Mouse (Mus musculus) bone marrow, adult 2 months (tissue): Measurements from ENCODE around the gene Gm45062. TPM values are rescaled to one million over a fixed set of nuclear protein-coding genes. Genes with fewer than 3 reads are reported as not detected.

ENCODE experiments used
- H3K27ac ChIP-seq: fragments of 200-500 bp; 2 replicates; pipeline ENCODE4 v1.5.1; 2012; ENCODE audit warnings: low read depth, mild to moderate bottlenecking, control low read depth, inconsistent platforms, low read length; ENCODE audit not compliant: control insufficient read depth, poor library complexity, insufficient read depth
- H3K4me1 ChIP-seq: fragments of 200-500 bp; 2 replicates; pipeline ENCODE4 v1.6.1; 2011; ENCODE audit warnings: low read length; ENCODE audit not compliant: control insufficient read depth, insufficient read depth
- H3K4me3 ChIP-seq: fragments of 200-500 bp; replicated peaks from 2 replicates; pipeline ENCODE3; 2011; ENCODE audit warnings: mild to moderate bottlenecking, low read depth, low read length, control low read depth; ENCODE audit not compliant: control insufficient read depth
- CTCF ChIP-seq: fragments of 200-500 bp; IDR thresholded peaks from 2 replicates; pipeline ENCODE4 v1.5.1; 2011; ENCODE audit warnings: low read length, control low read depth; ENCODE audit not compliant: control insufficient read depth, insufficient read depth
- POLR2A ChIP-seq: fragments of 200-500 bp; IDR thresholded peaks from 2 replicates; pipeline ENCODE4 v1.6.1; 2011; ENCODE audit warnings: low read depth, mild to moderate bottlenecking, control low read depth, low read length, borderline replicate concordance; ENCODE audit not compliant: control insufficient read depth
- WGBS: fragments of 180-500 bp; shearing (Covaris S2); methylation state at CpG from one replicate; pipeline ENCODE4 v1.1.7; 2018; 5-methylcytosine and 5-hydroxymethylcytosine counted together
- polyA plus RNA-seq: library from polyadenylated mRNA; stranded (reverse); fragments of >200 nt; gene quantifications from 2 replicates; pipeline ENCODE4 v1.2.4, GENCODE M21; 2011; ENCODE audit warnings: low replicate concordance; ENCODE audit not compliant: missing spikeins, insufficient read depth, insufficient read length

Gene Gm45062
- polyA plus RNA-seq, 1 experiment: 4.1 TPM

DNA sequence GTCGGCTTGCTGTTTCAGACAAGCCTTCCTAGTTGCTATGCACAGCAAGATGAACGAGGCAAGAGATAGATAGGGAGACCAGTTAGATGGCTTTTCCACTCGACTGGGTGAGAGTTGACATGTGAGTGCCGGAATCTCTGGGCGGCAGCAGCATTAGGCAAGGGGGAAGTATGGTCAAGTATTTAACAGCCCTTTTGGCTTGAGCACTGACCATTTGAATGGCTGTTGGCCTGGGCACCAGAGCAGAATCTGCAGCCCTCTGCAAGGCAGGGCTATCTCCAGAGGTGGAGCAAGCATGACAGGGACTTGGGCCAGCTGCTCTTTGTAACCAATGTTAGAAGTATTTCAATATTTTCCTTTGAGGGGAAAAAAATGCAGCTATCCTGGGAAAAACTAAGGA, 213.7 kb downstream of the Gm45062 start:
- WGBS: 68% methylated on average over 5 of the region's 5 CpGs
- TF ChIP-seq CTCF (no peak), POLR2A (no peak)

DNA sequence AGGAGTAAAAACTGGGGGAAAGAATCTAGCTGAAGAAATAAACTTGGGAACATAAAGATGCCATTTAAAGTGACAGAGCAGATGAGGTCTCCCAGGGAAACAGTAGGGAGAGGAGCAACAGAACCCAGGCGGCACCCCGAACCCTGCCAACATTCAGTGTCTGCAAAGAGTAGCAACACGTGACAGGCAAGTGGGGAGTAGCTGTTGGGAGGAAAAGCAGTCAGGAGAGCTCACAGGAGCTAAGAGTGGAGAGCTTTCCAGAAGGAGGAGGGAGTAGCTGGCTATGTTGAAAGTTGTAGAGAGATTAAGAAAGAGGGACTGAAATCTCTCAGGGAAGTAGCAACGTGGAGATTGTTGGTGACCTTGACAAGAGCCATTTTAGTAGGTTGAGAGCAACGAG, 214.2 kb downstream of the Gm45062 start:
- TF ChIP-seq POLR2A: no peak
- no peak for TF ChIP-seq CTCF
- 73% methylated on average over 5 of the region's 5 CpGs for WGBS

More for the DNA sequence above, 213.7 kb downstream of the Gm45062 start:
- Histone ChIP-seq H3K4me1 (no peaks in the 10 kb centered on the region), H3K27ac (no peak overlapping the region), H3K4me3 (no peak overlapping the region)

DNA sequence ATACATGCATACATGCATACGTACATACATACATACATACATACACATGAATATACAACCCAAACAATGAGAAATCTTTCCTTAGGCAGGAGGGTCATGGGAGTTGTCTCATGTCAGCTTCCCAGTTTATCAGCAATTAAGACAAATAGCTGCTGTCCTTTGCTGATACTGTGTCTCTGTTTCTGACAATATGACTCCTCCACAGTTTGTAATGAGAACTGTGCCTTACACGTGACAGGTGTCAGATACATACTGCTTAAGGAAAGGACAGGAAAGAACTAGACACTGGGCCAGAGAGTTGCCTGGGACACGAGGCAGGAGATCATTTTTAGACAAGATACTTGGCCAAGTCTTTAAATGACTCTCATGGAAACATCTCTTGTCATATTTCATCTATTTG, 215.1 kb downstream of the Gm45062 start:
- TF ChIP-seq CTCF (no peak), POLR2A (no peak)
- Histone ChIP-seq H3K4me3 (no peak overlapping the region), H3K4me1 (no peaks in the 10 kb centered on the region), H3K27ac (no peak overlapping the region)
- WGBS: 74% methylated on average over 3 of the region's 3 CpGs

More for the DNA sequence above, 214.2 kb downstream of the Gm45062 start:
- Histone ChIP-seq H3K4me3 (no peak overlapping the region), H3K27ac (no peak overlapping the region), H3K4me1 (no peaks in the 10 kb centered on the region)

DNA sequence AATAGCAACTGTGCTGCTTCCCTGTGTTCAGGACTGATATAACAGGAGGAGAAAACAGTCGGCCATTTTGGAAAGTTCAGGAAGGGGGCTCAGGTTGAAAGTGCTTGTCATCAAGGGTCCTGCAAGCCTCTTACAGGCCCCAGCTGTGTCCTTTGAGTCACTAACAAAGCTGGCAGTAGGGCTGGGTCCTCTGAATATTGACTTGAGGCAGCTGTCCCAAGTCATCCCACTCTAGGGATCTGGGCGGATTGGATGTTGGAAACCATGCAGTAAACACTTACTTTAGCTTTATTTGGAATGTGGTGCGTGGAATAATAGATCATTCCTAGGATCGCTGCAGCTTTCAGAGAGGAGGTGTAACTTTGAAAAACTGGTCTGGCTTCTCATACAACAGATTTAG, 215.6 kb downstream of the Gm45062 start:
- 86% methylated on average over 4 of the region's 4 CpGs for WGBS
- Histone ChIP-seq H3K4me1 (no peaks in the 10 kb centered on the region), H3K27ac (no peak overlapping the region), H3K4me3 (no peak overlapping the region)
- no peak for TF ChIP-seq CTCF
- TF ChIP-seq POLR2A: no peak

DNA sequence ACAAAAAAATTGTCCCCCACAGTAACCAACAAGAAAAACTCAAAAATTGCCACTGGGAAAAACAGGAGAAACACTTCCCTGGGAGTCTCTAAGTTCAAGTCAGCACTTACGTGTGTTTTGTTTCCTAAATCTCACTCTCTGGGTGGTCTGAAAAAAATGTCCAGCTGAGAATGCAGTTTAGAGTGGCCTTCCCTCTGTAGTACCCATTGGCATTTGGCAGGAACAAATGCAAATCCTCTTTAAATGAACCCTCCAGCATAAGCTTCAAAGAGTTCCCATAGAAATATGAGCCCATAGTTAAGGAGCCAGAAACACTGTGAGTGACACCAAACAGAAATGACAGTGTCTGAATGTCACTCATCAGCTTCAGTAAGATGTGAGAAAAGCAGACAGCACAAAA, 219.9 kb downstream of the Gm45062 start:
- TF ChIP-seq POLR2A (no peak), CTCF (no peak)
- WGBS: 87% methylated on average over 1 of the region's 1 CpGs

DNA sequence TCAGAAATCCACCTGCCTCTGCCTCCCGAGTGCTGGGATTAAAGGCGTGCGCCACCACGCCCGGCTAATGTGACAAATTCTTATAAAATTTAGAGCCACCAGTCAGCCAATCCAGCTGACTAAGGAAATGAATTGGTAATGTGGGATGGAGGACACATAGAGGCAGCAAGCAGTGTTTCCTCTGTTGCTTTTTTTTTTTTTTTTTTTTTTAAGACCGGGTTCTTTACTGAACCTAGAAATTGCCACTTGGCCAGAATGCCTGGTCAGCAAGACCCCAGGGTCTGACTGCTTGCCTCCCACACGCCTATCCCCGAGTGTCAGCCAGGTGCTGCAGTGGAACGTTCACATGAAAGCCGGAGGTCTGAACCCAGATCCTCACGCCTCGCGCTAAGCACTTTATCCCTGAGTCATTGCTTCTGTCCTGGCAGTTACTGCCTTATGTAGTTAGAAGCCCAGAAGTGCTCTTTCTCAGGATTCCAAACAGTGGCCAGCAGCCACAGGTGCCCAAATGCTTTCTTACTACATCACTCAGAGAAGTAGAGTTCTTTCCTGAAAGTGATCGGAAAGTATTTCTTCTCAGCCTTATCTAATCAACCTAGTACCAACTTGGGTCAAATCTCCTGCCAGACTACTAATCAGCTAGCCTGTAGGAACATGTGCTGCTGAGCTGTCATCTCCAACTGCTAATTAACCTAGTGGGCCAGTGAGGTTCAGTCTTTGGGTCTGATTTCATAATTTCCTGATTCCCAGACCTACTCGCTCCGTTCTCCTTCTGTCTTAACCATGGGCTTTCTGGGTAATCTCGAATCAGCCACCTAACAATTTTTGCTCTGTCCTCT, 225.4 kb downstream of the Gm45062 start:
- Histone ChIP-seq H3K27ac (peak overlapping the region; percentile 79), H3K4me3 (no peak overlapping the region), H3K4me1 (peaks cover 7% of the 10 kb centered on the region)
- 68% methylated on average over 17 of the region's 17 CpGs for WGBS
- no peak for TF ChIP-seq CTCF
- no peak for TF ChIP-seq POLR2A

More for the DNA sequence above, 219.9 kb downstream of the Gm45062 start:
- Histone ChIP-seq H3K4me3 (no peak overlapping the region), H3K27ac (no peak overlapping the region), H3K4me1 (no peaks in the 10 kb centered on the region)

DNA sequence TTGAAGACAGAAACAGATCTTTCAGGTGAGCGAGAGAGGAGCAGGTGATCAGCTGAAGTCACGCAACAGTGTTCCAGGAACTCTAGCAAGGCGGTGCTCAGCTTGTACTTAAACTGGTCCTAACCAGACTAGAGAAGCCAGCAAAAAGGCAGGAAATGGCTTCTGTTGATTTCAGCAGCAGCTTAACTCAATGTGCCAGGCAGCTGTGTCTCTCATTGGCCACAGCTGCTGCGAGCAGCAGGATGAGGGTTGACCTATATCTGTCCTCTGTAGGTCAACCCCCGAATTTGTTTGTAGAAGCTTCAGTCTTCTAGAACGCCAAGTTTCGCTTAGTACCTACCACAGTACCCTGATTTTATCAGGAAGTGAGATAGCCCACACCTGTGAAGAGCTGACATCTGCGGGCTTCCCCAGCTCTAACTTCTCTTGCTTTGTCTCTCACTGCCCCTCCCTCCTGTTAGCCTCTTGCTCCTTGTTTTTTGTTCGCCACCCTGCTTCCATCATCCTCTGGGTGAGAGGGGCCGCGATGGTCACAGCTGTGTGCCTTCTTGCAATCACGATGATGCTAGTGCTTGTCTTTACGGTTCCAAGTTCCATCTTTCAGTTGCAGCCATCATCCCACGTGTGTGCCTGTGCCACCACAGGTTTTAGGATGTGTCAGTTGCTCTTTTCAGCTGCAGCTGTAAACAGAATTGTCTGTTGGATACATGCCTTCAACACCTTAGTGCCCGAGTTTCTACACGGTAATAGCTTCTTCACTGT, 226.3 kb downstream of the Gm45062 start:
- TF ChIP-seq CTCF (no peak), POLR2A (no peak)
- Histone ChIP-seq H3K27ac (peak overlapping the region; percentile 79), H3K4me3 (peak overlapping the region; percentile 3), H3K4me1 (peaks cover 7% of the 10 kb centered on the region)
- WGBS: 55% methylated on average over 16 of the region's 16 CpGs

DNA sequence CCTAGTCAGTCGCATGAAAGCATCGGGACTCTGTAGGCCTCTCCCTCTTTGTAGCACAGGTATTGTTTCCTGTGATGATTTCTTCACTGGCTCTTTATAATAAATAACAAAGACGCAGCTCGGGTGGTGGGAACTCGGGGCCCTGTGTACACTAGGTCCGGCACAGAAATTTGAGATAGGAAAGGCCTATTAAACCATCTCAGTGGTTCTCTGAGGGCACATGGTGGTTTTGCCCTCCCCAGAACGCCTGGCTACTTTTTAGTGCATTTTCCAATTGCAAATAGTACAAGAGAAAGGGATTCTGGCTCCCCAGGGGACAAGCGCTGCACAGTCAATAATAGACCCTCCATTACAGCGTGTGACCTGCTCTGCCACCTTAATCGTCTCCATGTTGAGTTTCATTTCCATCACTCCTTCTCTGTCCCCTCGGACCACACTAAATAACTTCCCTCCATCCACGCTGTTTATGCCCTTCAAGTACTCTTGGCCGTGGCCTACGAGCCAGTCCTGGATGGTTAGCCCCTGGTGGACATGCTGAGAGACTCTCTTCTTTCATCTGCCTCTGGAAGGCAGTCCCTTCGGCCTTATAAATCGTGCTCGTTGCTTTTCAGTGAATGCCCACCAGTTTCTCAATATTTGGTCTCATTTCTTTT, 227.3 kb downstream of the Gm45062 start:
- no peak overlapping the region for H3K4me3 ChIP-seq
- 90% methylated on average over 17 of the region's 17 CpGs for WGBS
- TF ChIP-seq CTCF: no peak
- no peak for TF ChIP-seq POLR2A
- peaks cover 7% of the 10 kb centered on the region for H3K4me1 ChIP-seq
- peak overlapping the region; percentile 50 for H3K27ac ChIP-seq
